Mouse (Mus musculus): ENCODE data around the gene Ano10. TPM values are rescaled to one million over a fixed set of nuclear protein-coding genes. Genes with fewer than 3 reads are reported as not detected.

The Ano10 gene
- polyA plus RNA-seq, 1 experiment: 54.4 TPM

DNA sequence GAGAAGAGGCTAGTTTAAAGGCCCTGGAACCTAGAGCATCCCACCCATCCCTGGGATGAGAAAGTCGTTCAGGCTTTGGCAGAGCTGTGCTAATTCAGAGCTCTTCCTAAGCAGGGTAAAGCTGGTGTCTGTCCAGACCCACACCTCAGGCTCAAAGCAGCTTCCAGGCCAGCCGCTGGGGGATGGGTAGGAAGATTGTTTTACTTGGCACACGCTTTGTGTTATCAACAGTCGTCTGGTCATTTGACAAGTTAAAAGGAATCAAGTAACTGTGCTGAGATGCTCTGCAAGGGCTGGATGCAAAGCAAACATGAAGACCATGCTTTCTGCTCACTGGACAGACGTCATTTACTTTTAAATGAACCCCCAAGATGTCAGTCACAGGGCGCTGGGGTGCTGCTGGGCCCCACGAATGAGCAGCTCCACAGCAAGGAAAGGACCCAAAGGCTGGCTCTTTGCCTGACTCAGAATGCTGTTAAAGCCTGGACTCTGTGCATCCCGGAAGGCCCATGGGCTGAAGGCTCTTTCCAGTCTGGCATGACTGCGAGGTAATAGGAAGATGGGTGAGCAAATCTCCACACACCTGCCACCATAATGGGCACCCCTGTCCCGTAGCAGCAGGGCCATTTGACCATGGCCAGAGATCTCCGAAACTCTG lies 88.6 kb downstream of the Ano10 start:
- WGBS: 63% methylated on average over 11 of the region's 11 CpGs
- Histone ChIP-seq H3K4me3 (ENCODE audit: insufficient read depth, low read depth, low read length) (no peak overlapping the region), H3K36me3 (ENCODE audit: control insufficient read depth, insufficient read depth, low read length) (no peaks in the 10 kb centered on the region), H3K4me1 (ENCODE audit: control insufficient read depth, insufficient read depth, low read length) (no peaks in the 10 kb centered on the region), H3K27me3 (replicated peaks; ENCODE audit: control insufficient read depth, insufficient read depth, low read length) (no peaks in the 10 kb centered on the region), H3K27ac (ENCODE audit: insufficient read depth, low read depth, low read length) (no peak overlapping the region)
- no peak for TF ChIP-seq CTCF (conservative IDR thresholded peaks at IDR 0.05; ENCODE audit: insufficient read depth, insufficient read length, low read depth, low read length)
- TF ChIP-seq POLR2A (IDR thresholded peaks at IDR 0.05; ENCODE audit: low read depth, low read length): no peak
- DNase-seq: peak; percentile 40

DNA sequence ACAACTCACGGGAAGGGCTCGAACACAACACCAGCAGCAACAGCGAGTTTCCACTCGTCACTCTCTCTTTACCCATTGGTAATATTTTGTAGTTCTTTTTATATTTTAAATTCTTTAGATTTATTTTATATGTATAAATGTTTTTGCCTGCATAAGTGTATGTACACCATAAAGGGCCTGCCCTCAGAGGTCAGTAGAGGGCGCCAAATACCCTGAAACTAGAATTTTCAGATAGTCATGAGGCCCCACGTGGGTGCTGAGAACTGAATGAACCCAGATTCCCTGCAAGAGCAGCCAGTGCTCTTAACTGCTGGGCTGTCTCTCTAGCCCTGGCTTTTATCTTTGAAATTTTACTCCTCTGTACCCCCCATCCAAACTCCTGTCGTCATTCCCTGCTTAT lies 89.7 kb downstream of the Ano10 start:
- TF ChIP-seq POLR2A (IDR thresholded peaks at IDR 0.05; ENCODE audit: low read depth, low read length) (no peak), CTCF (conservative IDR thresholded peaks at IDR 0.05; ENCODE audit: insufficient read depth, insufficient read length, low read depth, low read length) (peak; percentile 25; the same call in 1 of the 2 replicates)
- Histone ChIP-seq H3K27ac (ENCODE audit: insufficient read depth, low read depth, low read length) (no peak overlapping the region), H3K27me3 (replicated peaks; ENCODE audit: control insufficient read depth, insufficient read depth, low read length) (no peaks in the 10 kb centered on the region), H3K4me3 (ENCODE audit: insufficient read depth, low read depth, low read length) (no peak overlapping the region), H3K36me3 (ENCODE audit: control insufficient read depth, insufficient read depth, low read length) (no peaks in the 10 kb centered on the region), H3K4me1 (ENCODE audit: control insufficient read depth, insufficient read depth, low read length) (no peaks in the 10 kb centered on the region)
- DNase-seq: no peak
- WGBS: 80% methylated on average over 7 of the region's 7 CpGs

DNA sequence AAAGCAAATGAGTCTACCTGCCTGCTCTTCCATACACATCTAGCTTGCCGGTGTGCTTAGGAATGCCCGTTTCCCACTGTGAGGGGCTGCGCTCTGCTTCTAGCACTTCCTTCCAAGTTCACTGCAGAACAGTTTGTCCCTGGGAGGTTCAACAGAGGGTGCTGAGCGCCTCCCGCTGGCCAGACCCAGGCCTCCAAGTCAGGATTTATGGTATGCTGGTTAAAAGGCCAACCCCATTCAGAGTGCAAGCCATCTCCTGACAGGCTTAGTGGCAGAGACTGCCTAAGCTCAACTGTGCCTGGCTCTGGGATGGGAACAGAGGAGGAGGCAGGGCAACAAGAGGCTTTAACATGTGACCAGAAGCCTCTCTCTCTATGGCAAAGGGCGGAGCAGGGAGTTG lies 95.0 kb downstream of the Ano10 start:
- Histone ChIP-seq H3K4me1 (ENCODE audit: control insufficient read depth, insufficient read depth, low read length) (no peaks in the 10 kb centered on the region), H3K27ac (ENCODE audit: insufficient read depth, low read depth, low read length) (no peak overlapping the region), H3K36me3 (ENCODE audit: control insufficient read depth, insufficient read depth, low read length) (no peaks in the 10 kb centered on the region), H3K27me3 (replicated peaks; ENCODE audit: control insufficient read depth, insufficient read depth, low read length) (no peaks in the 10 kb centered on the region), H3K4me3 (ENCODE audit: insufficient read depth, low read depth, low read length) (no peak overlapping the region)
- DNase-seq: peak; percentile 79
- TF ChIP-seq CTCF (conservative IDR thresholded peaks at IDR 0.05; ENCODE audit: insufficient read depth, insufficient read length, low read depth, low read length) (peak; percentile 70), POLR2A (IDR thresholded peaks at IDR 0.05; ENCODE audit: low read depth, low read length) (no peak)
- WGBS: 55% methylated on average over 6 of the region's 6 CpGs

DNA sequence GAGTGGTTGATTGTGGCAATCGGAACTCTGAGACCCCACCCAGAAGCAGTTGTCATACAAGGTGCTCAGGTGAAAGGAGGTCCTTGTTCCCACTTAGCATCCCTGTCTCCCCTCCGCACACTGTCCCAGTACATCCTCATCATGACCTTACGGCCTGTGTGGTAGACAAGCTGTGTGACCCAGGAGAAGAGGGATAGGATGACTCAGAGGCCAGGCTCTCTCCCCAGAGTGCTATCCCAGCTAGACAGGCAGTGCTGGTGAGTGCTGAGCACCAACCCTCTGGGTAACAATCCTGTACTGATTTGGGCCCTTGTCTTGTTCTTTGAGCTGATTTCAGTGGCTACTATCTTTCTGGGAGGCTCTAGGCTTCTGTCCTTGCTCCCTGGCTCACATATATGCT lies 95.6 kb downstream of the Ano10 start:
- H3K36me3 ChIP-seq (ENCODE audit: control insufficient read depth, insufficient read depth, low read length): no peaks in the 10 kb centered on the region
- no peak for TF ChIP-seq CTCF (conservative IDR thresholded peaks at IDR 0.05; ENCODE audit: insufficient read depth, insufficient read length, low read depth, low read length)
- 87% methylated on average over 3 of the region's 3 CpGs for WGBS
- H3K4me1 ChIP-seq (ENCODE audit: control insufficient read depth, insufficient read depth, low read length): no peaks in the 10 kb centered on the region
- H3K27ac ChIP-seq (ENCODE audit: insufficient read depth, low read depth, low read length): no peak overlapping the region
- no peak for DNase-seq
- H3K27me3 ChIP-seq (replicated peaks; ENCODE audit: control insufficient read depth, insufficient read depth, low read length): no peaks in the 10 kb centered on the region
- H3K4me3 ChIP-seq (ENCODE audit: insufficient read depth, low read depth, low read length): no peak overlapping the region

DNA sequence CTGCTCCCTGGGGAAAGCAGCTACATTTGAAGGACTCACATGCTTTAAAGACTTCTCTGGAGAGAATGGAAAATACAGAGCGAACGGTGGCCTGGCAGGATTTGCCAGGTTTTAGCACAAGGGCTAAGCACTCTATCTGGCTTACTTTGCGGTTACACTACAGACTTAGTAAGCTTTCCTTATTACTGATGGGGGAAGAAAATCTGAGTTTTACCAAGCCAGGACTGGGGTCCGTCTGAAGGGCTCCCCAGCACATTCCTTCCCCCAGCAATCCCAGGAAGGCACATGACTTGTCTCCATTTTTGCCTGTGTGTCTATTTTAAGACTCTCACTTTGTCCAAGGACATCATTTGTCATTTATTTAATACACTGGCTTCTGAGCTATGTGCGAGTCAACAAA lies 97.2 kb downstream of the Ano10 start:
- WGBS: 68% methylated on average over 5 of the region's 5 CpGs
- no peaks in the 10 kb centered on the region for H3K27me3 ChIP-seq (replicated peaks; ENCODE audit: control insufficient read depth, insufficient read depth, low read length)
- H3K4me3 ChIP-seq (ENCODE audit: insufficient read depth, low read depth, low read length): no peak overlapping the region
- TF ChIP-seq CTCF (conservative IDR thresholded peaks at IDR 0.05; ENCODE audit: insufficient read depth, insufficient read length, low read depth, low read length): no peak
- TF ChIP-seq POLR2A (IDR thresholded peaks at IDR 0.05; ENCODE audit: low read depth, low read length): no peak
- H3K4me1 ChIP-seq (ENCODE audit: control insufficient read depth, insufficient read depth, low read length): no peaks in the 10 kb centered on the region
- DNase-seq: peak; percentile 23
- no peaks in the 10 kb centered on the region for H3K36me3 ChIP-seq (ENCODE audit: control insufficient read depth, insufficient read depth, low read length)
- no peak overlapping the region for H3K27ac ChIP-seq (ENCODE audit: insufficient read depth, low read depth, low read length)

DNA sequence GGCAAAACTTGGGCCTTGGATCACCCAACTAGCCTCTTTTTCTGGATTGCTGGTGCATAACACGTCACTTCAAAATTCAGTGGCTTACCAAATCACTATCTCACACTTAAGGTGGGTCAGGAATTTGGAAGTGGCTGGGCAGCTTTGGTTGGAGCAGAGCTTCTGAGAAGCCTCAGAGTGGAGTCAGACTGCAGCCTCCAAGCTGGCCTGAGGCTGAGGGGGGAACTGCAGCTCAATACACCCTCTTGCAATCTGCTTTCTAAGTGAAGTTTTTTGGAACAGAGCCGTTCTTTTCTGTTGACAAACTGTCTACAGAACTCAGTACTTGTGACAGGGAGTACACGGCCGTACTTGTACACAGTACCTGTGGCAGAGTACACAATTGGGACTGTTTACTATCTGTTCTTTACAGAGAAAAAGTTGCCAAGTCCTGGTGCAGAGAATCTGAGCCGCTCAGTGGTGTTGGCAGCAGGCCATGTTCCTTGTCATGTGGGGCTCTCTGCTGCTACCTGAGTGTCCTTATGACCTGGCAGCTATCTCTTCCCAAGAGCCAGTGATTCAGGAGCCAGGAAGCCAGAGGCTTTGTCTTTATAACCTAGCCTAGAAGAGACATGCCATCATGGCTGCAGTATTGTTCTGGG lies 99.1 kb downstream of the Ano10 start:
- H3K4me1 ChIP-seq (ENCODE audit: control insufficient read depth, insufficient read depth, low read length): no peaks in the 10 kb centered on the region
- H3K4me3 ChIP-seq (ENCODE audit: insufficient read depth, low read depth, low read length): no peak overlapping the region
- WGBS: 43% methylated on average over 5 of the region's 5 CpGs
- no peak overlapping the region for H3K27ac ChIP-seq (ENCODE audit: insufficient read depth, low read depth, low read length)
- DNase-seq: peak; percentile 69
- TF ChIP-seq POLR2A (IDR thresholded peaks at IDR 0.05; ENCODE audit: low read depth, low read length): no peak
- TF ChIP-seq CTCF (conservative IDR thresholded peaks at IDR 0.05; ENCODE audit: insufficient read depth, insufficient read length, low read depth, low read length): no peak
- H3K36me3 ChIP-seq (ENCODE audit: control insufficient read depth, insufficient read depth, low read length): no peaks in the 10 kb centered on the region
- H3K27me3 ChIP-seq (replicated peaks; ENCODE audit: control insufficient read depth, insufficient read depth, low read length): no peaks in the 10 kb centered on the region

DNA sequence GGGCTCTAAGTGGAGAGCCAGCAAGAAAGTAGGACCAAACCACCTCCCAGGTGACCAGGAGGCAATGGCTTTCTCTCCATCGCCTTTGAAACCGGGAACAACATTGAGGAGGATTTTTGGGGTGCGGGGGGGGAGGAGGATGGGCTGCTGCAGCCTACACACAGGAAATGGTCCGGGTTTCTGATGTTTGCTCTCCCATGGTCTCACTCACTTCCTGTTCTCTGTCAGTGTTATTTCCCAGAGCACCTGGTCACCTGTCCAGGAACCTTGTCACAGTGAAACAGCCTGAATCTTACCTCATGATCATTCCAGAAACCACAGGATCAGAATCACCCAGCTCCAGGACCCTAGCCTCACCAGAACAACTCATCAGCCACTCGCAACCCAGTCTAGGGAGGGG lies 100.4 kb downstream of the Ano10 start:
- no peak for DNase-seq
- Histone ChIP-seq H3K4me1 (ENCODE audit: control insufficient read depth, insufficient read depth, low read length) (no peaks in the 10 kb centered on the region), H3K27ac (ENCODE audit: insufficient read depth, low read depth, low read length) (no peak overlapping the region), H3K27me3 (replicated peaks; ENCODE audit: control insufficient read depth, insufficient read depth, low read length) (no peaks in the 10 kb centered on the region), H3K36me3 (ENCODE audit: control insufficient read depth, insufficient read depth, low read length) (no peaks in the 10 kb centered on the region), H3K4me3 (ENCODE audit: insufficient read depth, low read depth, low read length) (no peak overlapping the region)
- WGBS: 81% methylated on average over 5 of the region's 5 CpGs
- TF ChIP-seq CTCF (conservative IDR thresholded peaks at IDR 0.05; ENCODE audit: insufficient read depth, insufficient read length, low read depth, low read length) (no peak), POLR2A (IDR thresholded peaks at IDR 0.05; ENCODE audit: low read depth, low read length) (no peak)

Measured in kidney, adult 2 months (tissue).